Mouse (Mus musculus) olfactory bulb, adult 2 months (tissue): ENCODE data around the gene Rgl3.

Source experiments
- CTCF ChIP-seq: fragments of 200-500 bp; IDR thresholded peaks from 2 replicates; pipeline ENCODE4 v1.5.1; 2012; ENCODE audit warnings: low read depth, mild to moderate bottlenecking, low read length, moderate library complexity; ENCODE audit not compliant: insufficient read depth
- POLR2A ChIP-seq: fragments of 200-500 bp; IDR thresholded peaks from 2 replicates; pipeline ENCODE4 v1.6.1; 2012; ENCODE audit warnings: mild to moderate bottlenecking, low read depth, low read length, moderate library complexity; ENCODE audit not compliant: insufficient read depth

DNA sequence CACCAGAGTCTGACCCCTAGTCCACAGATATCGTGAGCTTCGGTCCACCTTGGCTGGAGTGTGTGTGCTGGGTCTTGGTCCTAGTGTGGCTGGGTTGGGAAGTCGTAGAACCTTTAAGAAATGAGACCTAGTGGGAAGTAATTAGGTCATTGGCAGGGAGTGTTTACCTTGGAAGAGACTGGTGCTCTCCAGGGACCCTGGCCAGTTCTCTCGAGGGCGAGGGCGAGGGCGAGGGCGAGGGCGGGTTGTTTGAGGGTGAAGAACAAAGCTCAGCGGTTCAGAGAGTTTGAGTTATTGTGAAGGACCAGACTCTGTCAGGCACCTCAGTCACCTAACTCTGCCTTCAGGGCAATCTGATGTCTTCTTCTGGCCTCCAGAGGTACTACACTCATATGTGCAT, 48.6 kb upstream of the Rgl3 start:
- TF ChIP-seq CTCF (no peak), POLR2A (no peak)
